Mouse (Mus musculus) v-Abl transformed pro-B cells (cell line): ENCODE measurements around the gene Dab1.

Source experiments
- in situ Hi-C, 2 experiments: fragments of 400-800 bp; cut with MboI; formaldehyde crosslinking; loops; one replicate each; pipeline ENCODE4 v1.15.1; 2025; ENCODE audit not compliant: unreplicated experiment in 2 of 2

The Dab1 gene

GRCm38 (mm10) chr4:104066901-104067300, 447.7 kb downstream of the Dab1 start:
- in situ Hi-C loops: no loop called here

GRCm38 (mm10) chr4:104067748-104068147, 448.6 kb downstream of the Dab1 start:
- in situ Hi-C loops: no loop called here

- in situ Hi-C loops: no loop called here
These were observed 452.1 kb downstream of the Dab1 start for GRCm38 (mm10) chr4:104071296-104071695.

GRCm38 (mm10) chr4:104073920-104074459, 454.8 kb downstream of the Dab1 start:
- in situ Hi-C loops: no loop called here

- in situ Hi-C loops: no loop called here
These were observed 458.6 kb downstream of the Dab1 start for GRCm38 (mm10) chr4:104077771-104078170.

GRCm38 (mm10) chr4:104106299-104106698, 487.1 kb downstream of the Dab1 start:
- in situ Hi-C loops: no loop called here

GRCm38 (mm10) chr4:104111614-104112013, 492.5 kb downstream of the Dab1 start:
- in situ Hi-C loops: no loop called here

GRCm38 (mm10) chr4:104113209-104114005, 494.2 kb downstream of the Dab1 start:
- in situ Hi-C loops: no loop called here

GRCm38 (mm10) chr4:104114006-104114361, 494.8 kb downstream of the Dab1 start:
- in situ Hi-C loops: no loop called here

GRCm38 (mm10) chr4:104120108-104120507, 500.9 kb downstream of the Dab1 start:
- in situ Hi-C loops: no loop called here

- in situ Hi-C loops: no loop called here
These were observed 502.8 kb downstream of the Dab1 start for GRCm38 (mm10) chr4:104121959-104122358.

- in situ Hi-C loops: no loop called here
These were observed 503.2 kb downstream of the Dab1 start for GRCm38 (mm10) chr4:104122364-104122763.

GRCm38 (mm10) chr4:104153637-104154036, 534.5 kb downstream of the Dab1 start:
- in situ Hi-C loops: no loop called here

- in situ Hi-C loops: no loop called here
These were observed 558.9 kb downstream of the Dab1 start for GRCm38 (mm10) chr4:104178067-104178466.

GRCm38 (mm10) chr4:104186311-104186710, 567.2 kb downstream of the Dab1 start:
- in situ Hi-C loops: no loop called here

- in situ Hi-C loops: no loop called here
These were observed 579.5 kb downstream of the Dab1 start for GRCm38 (mm10) chr4:104198635-104199034.

GRCm38 (mm10) chr4:104201686-104202085, 582.5 kb downstream of the Dab1 start:
- in situ Hi-C loops: no loop called here

- in situ Hi-C loops: no loop called here
These were observed 584.9 kb downstream of the Dab1 start for GRCm38 (mm10) chr4:104204047-104204446.

GRCm38 (mm10) chr4:104206639-104207038, 587.5 kb downstream of the Dab1 start:
- in situ Hi-C loops: no loop called here

GRCm38 (mm10) chr4:104209081-104209480, 589.9 kb downstream of the Dab1 start:
- in situ Hi-C loops: no loop called here

GRCm38 (mm10) chr4:104210796-104211195, 591.6 kb downstream of the Dab1 start:
- in situ Hi-C loops: no loop called here
